Mouse (Mus musculus): ENCODE results near the gene Acot12. TPM values are rescaled to one million over a fixed set of nuclear protein-coding genes. Genes with fewer than 3 reads are reported as not detected.

Acot12 gene
- total and polyA plus RNA-seq, 3 experiments: 0.06 TPM; not detected in 2

GRCm38 (mm10) chr13:91695406-91695805 is 45.9 kb upstream of the Acot12 start:
- Histone ChIP-seq H3K9ac (ENCODE audit: control insufficient read depth, low read depth, low read length, poor library complexity, severe bottlenecking) (no peak overlapping the region), H3K4me1 (ENCODE audit: control insufficient read depth in 1 of 2, insufficient read depth in 2 of 2, low read length in 2 of 2) (no peaks in the 10 kb centered on the region; a peak in 2 of 4 replicates), H3K79me2 (ENCODE audit: control insufficient read depth, insufficient read depth, low read length, poor library complexity) (no peaks in the 10 kb centered on the region), H3K27me3 (ENCODE audit: control insufficient read depth in 1 of 2, insufficient read depth in 2 of 2, low read length in 2 of 2) (no peaks in the 10 kb centered on the region), H3K4me3 (ENCODE audit: control insufficient read depth in 1 of 2, insufficient read depth in 1 of 2, low read depth in 2 of 2, low read length in 2 of 2) (no peak overlapping the region), H3K9me3 (replicated peaks; ENCODE audit: insufficient read depth, low read length) (no peaks in the 10 kb centered on the region), H3K36me3 (ENCODE audit: control insufficient read depth in 1 of 2, insufficient read depth in 2 of 2, low read length in 2 of 2) (no peaks in the 10 kb centered on the region), H3K27ac (ENCODE audit: control insufficient read depth, low read depth, low read length) (no peak overlapping the region)
- DNase-seq (ENCODE audit: low read depth, low spot score): no peak
- TF ChIP-seq E2F4 (IDR thresholded peaks at IDR 0.05; ENCODE audit: borderline replicate concordance, low read depth, low read length) (no peak), MXI1 (IDR thresholded peaks at IDR 0.05; ENCODE audit: low read depth, low read length) (no peak), GATA1 (IDR thresholded peaks at IDR 0.05; ENCODE audit: low read depth, low read length) (no peak), TAL1 (IDR thresholded peaks at IDR 0.05; ENCODE audit: low read length) (no peak), MYC (IDR thresholded peaks at IDR 0.05; ENCODE audit: low read depth, low read length) (no peak), POLR2A (IDR thresholded peaks at IDR 0.05; ENCODE audit: control insufficient read depth in 1 of 2, insufficient read depth in 1 of 2, low read depth in 1 of 2, low read length in 2 of 2, poor library complexity in 1 of 2) (no peak), CHD1 (IDR thresholded peaks at IDR 0.05; ENCODE audit: low read depth, low read length) (no peak), TBP (IDR thresholded peaks at IDR 0.05; ENCODE audit: low read depth, low read length) (no peak)

GRCm38 (mm10) chr13:91696109-91696645 is 45.1 kb upstream of the Acot12 start:
- DNase-seq (ENCODE audit: low read depth, low spot score): peak; percentile 16
- Histone ChIP-seq H3K4me1 (ENCODE audit: control insufficient read depth in 1 of 2, insufficient read depth in 2 of 2, low read length in 2 of 2) (peaks cover 2 to 3% of the 10 kb centered on the region in 2 experiments; a peak in 2 of 4 replicates), H3K36me3 (ENCODE audit: control insufficient read depth in 1 of 2, insufficient read depth in 2 of 2, low read length in 2 of 2) (peaks cover 0 to 3% of the 10 kb centered on the region in 2 experiments; a peak in 2 of 4 replicates), H3K27me3 (ENCODE audit: control insufficient read depth in 1 of 2, insufficient read depth in 2 of 2, low read length in 2 of 2) (no peaks in the 10 kb centered on the region), H3K4me3 (ENCODE audit: control insufficient read depth in 1 of 2, insufficient read depth in 1 of 2, low read depth in 2 of 2, low read length in 2 of 2) (no peak overlapping the region), H3K9ac (ENCODE audit: control insufficient read depth, low read depth, low read length, poor library complexity, severe bottlenecking) (no peak overlapping the region), H3K27ac (ENCODE audit: control insufficient read depth, low read depth, low read length) (no peak overlapping the region), H3K9me3 (replicated peaks; ENCODE audit: insufficient read depth, low read length) (no peaks in the 10 kb centered on the region), H3K79me2 (ENCODE audit: control insufficient read depth, insufficient read depth, low read length, poor library complexity) (no peaks in the 10 kb centered on the region)
- no peak for TF ChIP-seq CTCF (IDR thresholded peaks at IDR 0.05 in 2 of 3, conservative IDR thresholded peaks at IDR 0.05 in 1 of 3; ENCODE audit: control insufficient read depth in 1 of 3, insufficient read depth in 1 of 3, low read depth in 2 of 3, low read length in 3 of 3, poor library complexity in 1 of 3, severe bottlenecking in 1 of 3)
- no peak for TF ChIP-seq ETS1 (IDR thresholded peaks at IDR 0.05; ENCODE audit: low read depth, low read length)
- TF ChIP-seq ELF1 (IDR thresholded peaks at IDR 0.05; ENCODE audit: low read depth, low read length): no peak
- no peak for TF ChIP-seq GATA1 (IDR thresholded peaks at IDR 0.05; ENCODE audit: low read depth, low read length)
- no peak for TF ChIP-seq POLR2AphosphoS5 (IDR thresholded peaks at IDR 0.05; ENCODE audit: borderline replicate concordance, low read depth, low read length)
- TF ChIP-seq POLR2AphosphoS2 (IDR thresholded peaks at IDR 0.05; ENCODE audit: low read length): no peak
- TF ChIP-seq TBP (IDR thresholded peaks at IDR 0.05; ENCODE audit: low read depth, low read length): no peak
- no peak for TF ChIP-seq MXI1 (IDR thresholded peaks at IDR 0.05; ENCODE audit: low read depth, low read length)
- no peak for TF ChIP-seq NRF1 (IDR thresholded peaks at IDR 0.05; ENCODE audit: insufficient read depth, low read depth, low read length, poor library complexity, severe bottlenecking)
- TF ChIP-seq SMC3 (IDR thresholded peaks at IDR 0.05; ENCODE audit: low read depth, low read length): no peak
- no peak for TF ChIP-seq TAL1 (IDR thresholded peaks at IDR 0.05; ENCODE audit: low read length)
- TF ChIP-seq ZC3H11A (IDR thresholded peaks at IDR 0.05; ENCODE audit: low read depth, low read length): no peak

All from MEL (cell line).